ENCODE assay signal across 8 mouse cellular contexts in genomic region chr4:109224762-109225552, GRCm38 (mm10). TPM values are rescaled to one million over a fixed set of nuclear protein-coding genes. Genes with fewer than 3 reads are reported as not detected.
A peak's percentile ranks its signal among the peaks of the same experiment; 100 is the strongest.
DNase-seq lines count a peak whose midpoint lies in the region; ATAC-seq and TF ChIP-seq lines count a peak whose summit lies in the region.

No protein-coding gene starts in this region.

- H3K27me3 ChIP-seq in embryonic facial prominence, embryonic 15.5 days = no peaks in the 10 kb centered on the region
- no peaks in the 10 kb centered on the region for H3K27me3 ChIP-seq in small intestine, adult 2 months (ENCODE audit: control insufficient read depth, insufficient read depth, low read length)

- 0 out of 2 replicates have a peak, but pooled peaks cover 6% of the 10 kb centered on the region for H3K4me1 ChIP-seq in embryonic facial prominence, embryonic 15.5 days
- H3K4me1 ChIP-seq in small intestine, adult 2 months (ENCODE audit: control insufficient read depth, insufficient read depth, insufficient read length, low read length) = peaks cover 21% of the 10 kb centered on the region

- no peak for TF ChIP-seq POLR2A in small intestine, adult 2 months (IDR thresholded peaks at IDR 0.05; ENCODE audit: low read depth, low read length)

- H3K36me3 ChIP-seq in embryonic facial prominence, embryonic 15.5 days = no peaks in the 10 kb centered on the region
- no peaks in the 10 kb centered on the region for H3K36me3 ChIP-seq in small intestine, adult 2 months (ENCODE audit: control insufficient read depth, insufficient read depth, low read length)

- ATAC-seq in embryonic facial prominence, embryonic 15.5 days (ENCODE audit: insufficient number of reproducible peaks, low FRiP score, low TSS enrichment, low read depth) = peak; percentile 84

- H3K4me2 ChIP-seq in embryonic facial prominence, embryonic 15.5 days (replicated peaks) = no peak overlapping the region

- no peak overlapping the region for H3K27ac ChIP-seq in embryonic facial prominence, embryonic 15.5 days (replicated peaks)
- peak overlapping the region; percentile 84 for H3K27ac ChIP-seq in small intestine, adult 2 months (ENCODE audit: insufficient read depth, low read depth, low read length)

- no peak for TF ChIP-seq CTCF in small intestine, adult 2 months (IDR thresholded peaks at IDR 0.05; ENCODE audit: extremely low read depth, insufficient read length, insufficient replicate concordance, low read depth, low read length)

- no peaks in the 10 kb centered on the region for H3K9me3 ChIP-seq in embryonic facial prominence, embryonic 15.5 days (replicated peaks)

- H3K9ac ChIP-seq in embryonic facial prominence, embryonic 15.5 days = no peak overlapping the region

- H3K4me3 ChIP-seq in embryonic facial prominence, embryonic 15.5 days (replicated peaks) = no peak overlapping the region
- H3K4me3 ChIP-seq in small intestine, adult 2 months (ENCODE audit: low read depth, low read length) = no peak overlapping the region

- WGBS in embryonic facial prominence, embryonic 15.5 days = 51% methylated on average over 13 of the region's 13 CpGs
- 35% methylated on average over 13 of the region's 13 CpGs for WGBS in small intestine, adult 2 months

- DNase-seq in kidney, postnatal 25 days = peak; percentile 5 to 41
- DNase-seq in kidney, adult 11 months = no peak
- DNase-seq in heart, adult 9 months (ENCODE audit: low spot score in 2 of 2) = peak; percentile 91
- DNase-seq in layer of hippocampus, adult 9-10 months (ENCODE audit: low spot score) = peak; percentile 53
- DNase-seq in mesoderm, embryonic 11.5 days (ENCODE audit: low read depth, low spot score) = peak; percentile 33
- DNase-seq in spleen, postnatal 36 days (ENCODE audit: low spot score in 2 of 2) = no peak

RNA-seq across cellular contexts. Expression of gene Calr4, which starts 9.3 kb away (rescaled TPM):
- 0.60 and 0.65 TPM in 2 replicates for polyA plus RNA-seq in embryonic facial prominence, embryonic 15.5 days (2015; fragmentation: Nextera tagmentation; extraction: Ambion mirVana)
- not detected in 2 replicates for polyA plus RNA-seq in small intestine, adult 2 months (2012; rRNA removed)

RNA-seq across cellular contexts. Expression of gene Osbpl9, which starts 22.9 kb away (rescaled TPM):
- polyA plus RNA-seq in embryonic facial prominence, embryonic 15.5 days (2015; fragmentation: Nextera tagmentation; extraction: Ambion mirVana) = 58.6 and 64.1 TPM in 2 replicates
- 24.3 and 29.5 TPM in 2 replicates for polyA plus RNA-seq in small intestine, adult 2 months (2012; rRNA removed)

RNA-seq across cellular contexts. Expression of gene Eps15, which starts 55.1 kb away (rescaled TPM):
- polyA plus RNA-seq in embryonic facial prominence, embryonic 15.5 days (2015; fragmentation: Nextera tagmentation; extraction: Ambion mirVana) = 36.3 and 42.8 TPM in 2 replicates
- 1.5 and 2.6 TPM in 2 replicates for polyA plus RNA-seq in small intestine, adult 2 months (2012; rRNA removed)

Comparison
In these comparisons a context has a peak if more than half of its experiments do, and no peak if none do; other contexts are left out.
1. DNase-seq: peak in kidney, postnatal 25 days (2 of 2), heart, adult 9 months (2 of 2), layer of hippocampus, adult 9-10 months (single experiment) and mesoderm, embryonic 11.5 days (single experiment); none in kidney, adult 11 months (single experiment) and spleen, postnatal 36 days (0 of 2).
2. RNA of gene Eps15, which starts 55.1 kb away (polyA plus RNA-seq): 36.3 to 42.8 TPM in embryonic facial prominence, embryonic 15.5 days; 1.5 to 2.6 TPM in small intestine, adult 2 months; every median in the first group is over 10 times any median in the second.